Mouse (Mus musculus) ES-E14 (cell line): Measurements from ENCODE around the gene Slc6a17.

Experiments
- CHD2 ChIP-seq: IDR thresholded peaks from 2 replicates; pipeline ENCODE4 v1.6.1; 2014; ENCODE audit warnings: mild to moderate bottlenecking, low read depth, low read length, inconsistent platforms
- HCFC1 ChIP-seq: IDR thresholded peaks from 2 replicates; pipeline ENCODE4 v1.6.1; 2012; ENCODE audit warnings: low read length, inconsistent platforms, borderline replicate concordance; ENCODE audit not compliant: insufficient read depth
- ZC3H11A ChIP-seq: IDR thresholded peaks from 2 replicates; pipeline ENCODE4 v1.6.1; 2012; ENCODE audit warnings: low read depth, mild to moderate bottlenecking, inconsistent platforms, low read length, borderline replicate concordance
- ZNF384 ChIP-seq: IDR thresholded peaks from 2 replicates; pipeline ENCODE4 v1.6.1; 2012; ENCODE audit warnings: low read depth, low read length, inconsistent platforms

DNA sequence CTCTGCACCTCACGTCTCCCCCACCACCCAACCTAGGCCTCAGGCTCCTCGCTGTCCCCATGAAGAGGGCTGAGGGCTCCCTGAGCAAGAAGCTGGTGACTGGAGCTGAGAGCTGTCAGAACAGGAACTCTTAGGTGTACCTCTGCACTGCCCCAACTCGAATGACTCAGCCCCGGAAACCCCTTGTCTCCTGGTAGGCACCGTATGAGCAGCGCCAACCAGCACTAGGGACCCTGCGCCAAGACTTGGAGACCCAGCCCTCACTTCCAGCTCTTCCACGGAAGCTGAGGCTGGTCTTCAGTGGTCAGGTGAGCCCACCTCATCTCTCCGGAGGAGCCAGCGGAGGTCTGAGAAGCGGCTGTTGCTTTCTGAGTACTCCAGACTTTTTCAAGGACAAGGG is 49.7 kb downstream of the Slc6a17 start:
- TF ChIP-seq HCFC1, result no peak
- no peak for TF ChIP-seq CHD2
- no peak for TF ChIP-seq ZNF384
- TF ChIP-seq ZC3H11A, result no peak
